Mouse (Mus musculus): Measurements from ENCODE around the gene Nhsl2. TPM values are rescaled to one million over a fixed set of nuclear protein-coding genes. Genes with fewer than 3 reads are reported as not detected.

Nhsl2 gene
- polyA plus RNA-seq, 1 experiment = 1.8 TPM

DNA sequence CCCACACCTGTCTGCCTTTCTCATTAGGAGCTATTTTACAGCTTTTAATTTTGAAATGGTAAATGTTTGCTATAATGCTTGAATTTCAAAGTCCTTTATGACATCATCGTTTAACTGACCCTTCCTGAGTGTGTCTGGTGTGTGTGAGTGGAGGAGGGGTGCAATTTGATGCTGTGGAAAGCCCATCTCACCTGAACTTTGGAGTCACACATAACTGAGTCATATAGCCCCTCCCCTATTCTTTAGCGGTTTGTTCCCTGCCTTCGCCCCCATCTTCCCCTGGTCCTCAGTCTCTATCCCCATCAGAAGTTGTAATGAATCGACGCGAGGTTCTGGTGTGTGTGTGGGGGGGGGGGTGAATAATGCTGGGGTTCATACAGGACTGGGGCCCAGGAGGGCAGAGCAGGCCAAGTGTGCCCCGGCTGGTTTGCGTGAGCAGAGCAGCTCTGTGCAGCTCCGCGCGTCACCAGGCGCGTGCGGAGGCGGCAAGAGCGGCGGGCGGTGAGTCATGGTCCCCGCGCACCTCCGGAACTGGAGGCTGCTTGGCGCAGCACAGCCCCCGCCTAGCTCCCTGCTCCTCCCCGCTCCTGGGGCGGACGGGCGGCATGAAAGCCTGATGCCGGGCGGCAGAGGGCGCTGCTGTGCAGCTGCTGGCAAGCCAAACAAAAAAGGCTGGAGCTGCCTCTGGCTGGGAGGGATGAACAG is 104.8 kb downstream of the Nhsl2 start:
- peak overlapping the region; percentile 50 for H3K4me3 ChIP-seq (ENCODE audit: low read depth, low read length)
- H3K4me1 ChIP-seq (ENCODE audit: control insufficient read depth, insufficient read depth, insufficient read length, low read length) = peaks cover 2% of the 10 kb centered on the region
- no peaks in the 10 kb centered on the region for H3K27me3 ChIP-seq (ENCODE audit: control insufficient read depth, insufficient read depth, low read length)
- H3K27ac ChIP-seq (ENCODE audit: insufficient read depth, low read depth, low read length) = no peak overlapping the region
- TF ChIP-seq POLR2A (IDR thresholded peaks at IDR 0.05; ENCODE audit: low read depth, low read length) (no peak), CTCF (IDR thresholded peaks at IDR 0.05; ENCODE audit: extremely low read depth, insufficient read length, insufficient replicate concordance, low read depth, low read length) (peak; percentile 62)
- 19% methylated on average over 29 of the region's 30 CpGs for WGBS
- no peaks in the 10 kb centered on the region for H3K36me3 ChIP-seq (ENCODE audit: control insufficient read depth, insufficient read depth, low read length)

GRCm38 (mm10) chrX:101954492-101954851 is 105.3 kb downstream of the Nhsl2 start:
- TF ChIP-seq CTCF (IDR thresholded peaks at IDR 0.05; ENCODE audit: extremely low read depth, insufficient read length, insufficient replicate concordance, low read depth, low read length) (no peak), POLR2A (IDR thresholded peaks at IDR 0.05; ENCODE audit: low read depth, low read length) (no peak)
- Histone ChIP-seq H3K4me1 (ENCODE audit: control insufficient read depth, insufficient read depth, insufficient read length, low read length) (peaks cover 2% of the 10 kb centered on the region), H3K4me3 (ENCODE audit: low read depth, low read length) (no peak overlapping the region), H3K36me3 (ENCODE audit: control insufficient read depth, insufficient read depth, low read length) (no peaks in the 10 kb centered on the region), H3K27me3 (ENCODE audit: control insufficient read depth, insufficient read depth, low read length) (no peaks in the 10 kb centered on the region), H3K27ac (ENCODE audit: insufficient read depth, low read depth, low read length) (no peak overlapping the region)
- 38% methylated on average over 6 of the region's 6 CpGs for WGBS

- 81% methylated on average over 4 of the region's 4 CpGs for WGBS
- Histone ChIP-seq H3K4me3 (ENCODE audit: low read depth, low read length) (no peak overlapping the region), H3K4me1 (ENCODE audit: control insufficient read depth, insufficient read depth, insufficient read length, low read length) (no peaks in the 10 kb centered on the region), H3K27ac (ENCODE audit: insufficient read depth, low read depth, low read length) (no peak overlapping the region), H3K27me3 (ENCODE audit: control insufficient read depth, insufficient read depth, low read length) (no peaks in the 10 kb centered on the region), H3K36me3 (ENCODE audit: control insufficient read depth, insufficient read depth, low read length) (no peaks in the 10 kb centered on the region)
- TF ChIP-seq POLR2A (IDR thresholded peaks at IDR 0.05; ENCODE audit: low read depth, low read length) (no peak), CTCF (IDR thresholded peaks at IDR 0.05; ENCODE audit: extremely low read depth, insufficient read length, insufficient replicate concordance, low read depth, low read length) (no peak)
Observed at GRCm38 (mm10) chrX:101961848-101962247, 112.7 kb downstream of the Nhsl2 start.

GRCm38 (mm10) chrX:101963711-101964110 is 114.5 kb downstream of the Nhsl2 start:
- H3K27ac ChIP-seq (ENCODE audit: insufficient read depth, low read depth, low read length) = no peak overlapping the region
- WGBS = 79% methylated on average over 3 of the region's 3 CpGs
- H3K4me3 ChIP-seq (ENCODE audit: low read depth, low read length) = no peak overlapping the region
- no peaks in the 10 kb centered on the region for H3K36me3 ChIP-seq (ENCODE audit: control insufficient read depth, insufficient read depth, low read length)
- no peaks in the 10 kb centered on the region for H3K27me3 ChIP-seq (ENCODE audit: control insufficient read depth, insufficient read depth, low read length)
- H3K4me1 ChIP-seq (ENCODE audit: control insufficient read depth, insufficient read depth, insufficient read length, low read length) = no peaks in the 10 kb centered on the region
- TF ChIP-seq CTCF (IDR thresholded peaks at IDR 0.05; ENCODE audit: extremely low read depth, insufficient read length, insufficient replicate concordance, low read depth, low read length) = no peak
- no peak for TF ChIP-seq POLR2A (IDR thresholded peaks at IDR 0.05; ENCODE audit: low read depth, low read length)

- Histone ChIP-seq H3K4me3 (ENCODE audit: low read depth, low read length) (no peak overlapping the region), H3K36me3 (ENCODE audit: control insufficient read depth, insufficient read depth, low read length) (no peaks in the 10 kb centered on the region), H3K27me3 (ENCODE audit: control insufficient read depth, insufficient read depth, low read length) (no peaks in the 10 kb centered on the region), H3K27ac (ENCODE audit: insufficient read depth, low read depth, low read length) (no peak overlapping the region), H3K4me1 (ENCODE audit: control insufficient read depth, insufficient read depth, insufficient read length, low read length) (no peaks in the 10 kb centered on the region)
- TF ChIP-seq CTCF (IDR thresholded peaks at IDR 0.05; ENCODE audit: extremely low read depth, insufficient read length, insufficient replicate concordance, low read depth, low read length) (no peak), POLR2A (IDR thresholded peaks at IDR 0.05; ENCODE audit: low read depth, low read length) (no peak)
- WGBS = 68% methylated on average over 3 of the region's 3 CpGs
Observed at GRCm38 (mm10) chrX:101973028-101973427, 123.8 kb downstream of the Nhsl2 start.

- WGBS = 60% methylated on average over 3 of the region's 3 CpGs
- no peak overlapping the region for H3K4me3 ChIP-seq (ENCODE audit: low read depth, low read length)
- H3K27ac ChIP-seq (ENCODE audit: insufficient read depth, low read depth, low read length) = no peak overlapping the region
- no peak for TF ChIP-seq CTCF (IDR thresholded peaks at IDR 0.05; ENCODE audit: extremely low read depth, insufficient read length, insufficient replicate concordance, low read depth, low read length)
- TF ChIP-seq POLR2A (IDR thresholded peaks at IDR 0.05; ENCODE audit: low read depth, low read length) = no peak
- H3K27me3 ChIP-seq (ENCODE audit: control insufficient read depth, insufficient read depth, low read length) = no peaks in the 10 kb centered on the region
- no peaks in the 10 kb centered on the region for H3K36me3 ChIP-seq (ENCODE audit: control insufficient read depth, insufficient read depth, low read length)
- no peaks in the 10 kb centered on the region for H3K4me1 ChIP-seq (ENCODE audit: control insufficient read depth, insufficient read depth, insufficient read length, low read length)
Observed at GRCm38 (mm10) chrX:101976931-101977330, 127.7 kb downstream of the Nhsl2 start.

GRCm38 (mm10) chrX:101978861-101979260 is 129.7 kb downstream of the Nhsl2 start:
- 29% methylated on average over 2 of the region's 2 CpGs for WGBS
- H3K4me1 ChIP-seq (ENCODE audit: control insufficient read depth, insufficient read depth, insufficient read length, low read length) = no peaks in the 10 kb centered on the region
- no peak overlapping the region for H3K4me3 ChIP-seq (ENCODE audit: low read depth, low read length)
- no peaks in the 10 kb centered on the region for H3K27me3 ChIP-seq (ENCODE audit: control insufficient read depth, insufficient read depth, low read length)
- TF ChIP-seq POLR2A (IDR thresholded peaks at IDR 0.05; ENCODE audit: low read depth, low read length) = no peak
- no peak for TF ChIP-seq CTCF (IDR thresholded peaks at IDR 0.05; ENCODE audit: extremely low read depth, insufficient read length, insufficient replicate concordance, low read depth, low read length)
- H3K36me3 ChIP-seq (ENCODE audit: control insufficient read depth, insufficient read depth, low read length) = no peaks in the 10 kb centered on the region
- H3K27ac ChIP-seq (ENCODE audit: insufficient read depth, low read depth, low read length) = no peak overlapping the region

Measured in small intestine, adult 2 months (tissue).